Mouse (Mus musculus): Measurements from ENCODE around the gene Lztfl1. TPM values are rescaled to one million over a fixed set of nuclear protein-coding genes. Genes with fewer than 3 reads are reported as not detected.
"Not testable (repeated sequence)": the region's sequence is repeated elsewhere in the genome, so short reads cannot be mapped to it uniquely, and the experiment has no call there.

Lztfl1 gene
- total RNA-seq, 4 experiments from 2014 or later: 57.7 to 69.4 (median 64.5) TPM

GRCm38 (mm10) chr9:123683704-123684103 lies 33.8 kb downstream of the Lztfl1 start:
- DNase-seq (ENCODE audit: low spot score in 2 of 2): no peak

GRCm38 (mm10) chr9:123679198-123679597 lies 38.3 kb downstream of the Lztfl1 start:
- no peak for DNase-seq (ENCODE audit: low spot score in 2 of 2)

DNA sequence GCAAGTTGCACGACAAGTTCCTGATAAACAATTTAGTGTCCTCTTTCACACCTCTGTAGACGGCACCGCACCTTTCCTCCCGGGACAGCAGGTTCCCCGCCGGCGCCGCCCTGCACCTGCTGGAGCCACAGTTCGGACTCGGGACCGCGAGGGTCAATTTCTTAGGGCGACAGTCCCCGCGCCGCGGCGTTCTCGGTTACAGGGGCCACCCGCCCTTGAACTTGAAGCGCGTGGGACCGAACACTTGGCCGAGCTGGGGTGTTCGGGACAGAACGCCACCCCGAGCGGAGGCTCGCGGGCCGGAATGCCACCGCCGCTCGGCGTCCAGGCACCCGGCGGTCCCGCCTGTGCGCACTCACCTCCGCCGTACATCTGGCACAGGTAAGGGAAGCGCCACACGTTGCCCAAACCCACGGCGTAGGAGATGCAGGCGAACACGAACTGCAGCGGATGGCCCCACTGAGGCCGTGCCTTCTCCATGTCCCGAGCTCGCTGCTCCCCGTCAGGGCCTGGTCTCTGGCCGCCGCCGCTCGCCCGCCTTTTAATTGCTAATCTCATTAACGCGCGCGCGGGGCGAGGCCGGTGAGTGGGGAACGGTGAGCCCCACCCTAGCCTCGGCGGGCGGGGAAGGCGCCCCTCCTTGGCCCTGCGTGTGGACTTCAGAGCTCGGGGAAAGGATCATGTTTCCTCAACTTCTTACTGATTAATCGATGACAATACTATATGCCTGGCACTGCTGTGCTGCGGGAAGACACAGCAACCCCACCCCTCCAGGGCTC lies 39.0 kb downstream of the Lztfl1 start, which contains the start of the genes Ccr9 and Slc6a20a:
Ccr9 (plus strand) TSS at position 113 of the 779 bp plus-strand sequence.
Slc6a20a (minus strand) TSS at position 559 of the 779 bp plus-strand sequence.
- no peak for DNase-seq (ENCODE audit: low spot score in 2 of 2)

- DNase-seq (ENCODE audit: low spot score in 2 of 2): no peak
Observed at GRCm38 (mm10) chr9:123665645-123666044, 51.9 kb downstream of the Lztfl1 start.

GRCm38 (mm10) chr9:123659986-123660676 lies 57.4 kb downstream of the Lztfl1 start:
- DNase-seq (ENCODE audit: low spot score in 2 of 2): not testable (repeated sequence)

GRCm38 (mm10) chr9:123658981-123659380 lies 58.5 kb downstream of the Lztfl1 start:
- no peak for DNase-seq (ENCODE audit: low spot score in 2 of 2)

GRCm38 (mm10) chr9:123657457-123657856 lies 60.0 kb downstream of the Lztfl1 start:
- DNase-seq (ENCODE audit: low spot score in 2 of 2): no peak

DNA sequence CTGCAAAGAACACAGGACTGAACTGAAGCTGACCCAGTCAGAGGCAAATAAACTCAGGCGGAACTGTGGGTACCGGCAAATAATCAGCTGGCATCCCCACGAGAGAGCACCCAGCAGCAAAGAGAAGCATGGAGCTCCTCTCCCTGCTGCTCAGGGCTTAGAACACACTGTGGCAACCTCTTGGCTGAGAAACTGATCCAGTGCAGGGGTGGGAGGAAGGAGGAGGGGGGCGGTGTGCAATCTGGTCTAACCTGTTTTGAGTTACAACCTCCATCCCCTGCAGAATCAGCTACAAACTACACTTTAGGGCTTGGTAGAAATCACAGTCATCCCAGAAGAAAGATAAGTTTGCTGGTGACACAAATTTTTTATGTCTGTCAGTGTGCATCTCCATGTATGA lies 66.1 kb downstream of the Lztfl1 start:
- no peak for DNase-seq (ENCODE audit: low spot score in 2 of 2)

GRCm38 (mm10) chr9:123649785-123650511 lies 67.5 kb downstream of the Lztfl1 start:
- DNase-seq (ENCODE audit: low spot score in 2 of 2): no peak

Other genes starting within 250 kb of the Lztfl1 start
- gene Limd1, start 239.0 kb downstream of the Lztfl1 start, total RNA-seq (2022): 10 to 100 TPM in 1 of 4 experiments, 1 to 10 TPM in 3; 7.7 to 10.1 (median 8.0) TPM
- 10 to 100 TPM; 60.6 to 65.9 (median 62.7) TPM for gene Sacm1l, start 187.9 kb downstream of the Lztfl1 start, total RNA-seq (2022)
- gene Slc6a20b, start 85.1 kb downstream of the Lztfl1 start, total RNA-seq (2022): under 1 TPM; 0.18 to 0.76 (median 0.63) TPM
- under 1 TPM; 0.18 to 0.28 (median 0.26) TPM for gene Ccr9, start 39.3 kb downstream of the Lztfl1 start, total RNA-seq (2022)
- gene Slc6a20a, start 38.8 kb downstream of the Lztfl1 start, total RNA-seq (2022): 10 to 100 TPM; 20.4 to 26.7 (median 23.4) TPM
- gene Cxcr6, start 88.8 kb upstream of the Lztfl1 start, total RNA-seq (2022): not detected
- 10 to 100 TPM; 29.5 to 36.6 (median 29.8) TPM for gene Fyco1, start 134.2 kb upstream of the Lztfl1 start, total RNA-seq (2022)
- gene Xcr1, start 144.3 kb upstream of the Lztfl1 start, total RNA-seq (2022): not detected